Mouse (Mus musculus): Measurements from ENCODE around the gene Zfp385b.

Zfp385b gene

GRCm38 (mm10) chr2:77386515-77386914 lies 432.9 kb downstream of the Zfp385b start:
- DNase-seq (ENCODE audit: low read depth, low spot score) = peak; percentile 71

GRCm38 (mm10) chr2:77382766-77383165 lies 436.7 kb downstream of the Zfp385b start:
- DNase-seq (ENCODE audit: low read depth, low spot score) = no peak

- DNase-seq (ENCODE audit: low read depth, low spot score) = no peak
Measured at GRCm38 (mm10) chr2:77379907-77380306, 439.5 kb downstream of the Zfp385b start.

GRCm38 (mm10) chr2:77379332-77379731 lies 440.1 kb downstream of the Zfp385b start:
- DNase-seq (ENCODE audit: low read depth, low spot score) = no peak

GRCm38 (mm10) chr2:77376823-77377222 lies 442.6 kb downstream of the Zfp385b start:
- no peak for DNase-seq (ENCODE audit: low read depth, low spot score)

- no peak for DNase-seq (ENCODE audit: low read depth, low spot score)
Measured at GRCm38 (mm10) chr2:77375155-77375554, 444.3 kb downstream of the Zfp385b start.

GRCm38 (mm10) chr2:77369174-77369573 lies 450.3 kb downstream of the Zfp385b start:
- peak; percentile 29 for DNase-seq (ENCODE audit: low read depth, low spot score)

Data from 3T3-L1 (cell line).